Mouse (Mus musculus) myocyte (in vitro differentiated cells): ENCODE results near the gene Glis3.

ENCODE experiments used
- CEBPB ChIP-seq: IDR thresholded peaks from 2 replicates; pipeline ENCODE4 v1.6.1; 2011; ENCODE audit warnings: mild to moderate bottlenecking, moderate library complexity; ENCODE audit not compliant: poor library complexity, insufficient read depth, severe bottlenecking
- E2F4 ChIP-seq: IDR thresholded peaks from one replicate; pipeline ENCODE4 v1.6.1; 2011; ENCODE audit warnings: mild to moderate bottlenecking, control low read depth, moderate library complexity; ENCODE audit not compliant: insufficient read depth
- MYOG ChIP-seq, 3 experiments: IDR thresholded peaks; one replicate each; pipeline ENCODE4 v1.6.1; 2011; ENCODE audit warnings: control low read depth in 2 of 3, low read depth in 2 of 3, mild to moderate bottlenecking in 2 of 3; ENCODE audit not compliant: insufficient read length in 2 of 3, control insufficient read depth in 1 of 3, insufficient read depth in 1 of 3
- POLR2A ChIP-seq: IDR thresholded peaks from one replicate; pipeline ENCODE4 v1.6.1; 2011; ENCODE audit warnings: low read depth, mild to moderate bottlenecking, control low read depth, moderate library complexity; ENCODE audit not compliant: insufficient read length
- POLR2AphosphoS2 ChIP-seq: IDR thresholded peaks from one replicate; pipeline ENCODE4 v1.6.1; 2011; ENCODE audit warnings: low read depth, control low read depth; ENCODE audit not compliant: insufficient read length
- REST ChIP-seq: IDR thresholded peaks from one replicate; pipeline ENCODE4 v1.6.1; 2011; ENCODE audit warnings: mild to moderate bottlenecking, control low read depth, moderate library complexity; ENCODE audit not compliant: insufficient read depth, insufficient read length
- SRF ChIP-seq: IDR thresholded peaks from one replicate; pipeline ENCODE4 v1.6.1; 2011; ENCODE audit warnings: low read depth; ENCODE audit not compliant: control insufficient read depth, insufficient read length
- TCF12 ChIP-seq: IDR thresholded peaks from one replicate; pipeline ENCODE4 v1.6.1; 2011; ENCODE audit warnings: mild to moderate bottlenecking, control low read depth; ENCODE audit not compliant: poor library complexity, insufficient read depth, severe bottlenecking
- USF1 ChIP-seq: IDR thresholded peaks from one replicate; pipeline ENCODE4 v1.6.1; 2011; ENCODE audit warnings: low read depth, mild to moderate bottlenecking, control low read depth, moderate library complexity

- no peak for TF ChIP-seq POLR2A
- no peak for TF ChIP-seq TCF12
- TF ChIP-seq POLR2AphosphoS2 = no peak
- no peak for TF ChIP-seq SRF
- TF ChIP-seq REST = no peak
- TF ChIP-seq E2F4 = no peak
- no peak for TF ChIP-seq CEBPB
- no peak for TF ChIP-seq MYOG (IDR thresholded peaks at IDR 0.05; ENCODE audit: control insufficient read depth in 1 of 3, insufficient read depth in 1 of 3, insufficient read length in 2 of 3, low read depth in 2 of 3)
- no peak for TF ChIP-seq USF1
Observed at GRCm38 (mm10) chr19:28579724-28580375, 100.0 kb downstream of the Glis3 start.
